Mouse (Mus musculus) liver, adult 2 months (tissue): Measurements from ENCODE around the gene Cep112. TPM values are rescaled to one million over a fixed set of nuclear protein-coding genes. Genes with fewer than 3 reads are reported as not detected.
A peak's percentile ranks its signal among the peaks of the same experiment; 100 is the strongest.

Source experiments
- DNase-seq: peaks from one replicate; pipeline ENCODE4 v3.0.0-alpha.2; 2011; ENCODE audit warnings: low read depth, low spot score; ENCODE audit errors: extremely low read depth
- H3K27ac ChIP-seq: fragments of 200-500 bp; replicated peaks from 2 replicates; pipeline ENCODE4 v1.5.1; 2012; ENCODE audit warnings: low read depth, mild to moderate bottlenecking, control low read depth, inconsistent platforms, low read length; ENCODE audit not compliant: insufficient read depth
- H3K27me3 ChIP-seq: fragments of 200-500 bp; 2 replicates; pipeline ENCODE4 v1.6.1; 2012; ENCODE audit warnings: mild to moderate bottlenecking, moderate library complexity, low read length, inconsistent platforms; ENCODE audit not compliant: control insufficient read depth, insufficient read depth
- H3K36me3 ChIP-seq: fragments of 200-500 bp; 2 replicates; pipeline ENCODE4 v1.6.1; 2012; ENCODE audit warnings: low read length, inconsistent platforms; ENCODE audit not compliant: control insufficient read depth, insufficient read depth
- H3K4me1 ChIP-seq: fragments of 200-500 bp; 2 replicates; pipeline ENCODE4 v1.6.1; 2011; ENCODE audit warnings: low read length; ENCODE audit not compliant: control insufficient read depth, insufficient read depth
- H3K4me3 ChIP-seq: fragments of 200-500 bp; 2 replicates; pipeline ENCODE4 v1.5.1; 2011; ENCODE audit warnings: low read depth, mild to moderate bottlenecking, control low read depth, low read length, moderate library complexity; ENCODE audit not compliant: insufficient read depth
- H3K79me2 ChIP-seq: fragments of 200-500 bp; 2 replicates; pipeline ENCODE4 v1.6.1; 2012; ENCODE audit warnings: inconsistent platforms, mild to moderate bottlenecking, low read length, moderate library complexity; ENCODE audit not compliant: control insufficient read depth, insufficient read depth
- H3K9ac ChIP-seq: fragments of 200-500 bp; 2 replicates; pipeline ENCODE4 v1.6.1; 2012; ENCODE audit warnings: low read depth, mild to moderate bottlenecking, control low read depth, inconsistent platforms, low read length
- CTCF ChIP-seq: fragments of 200-500 bp; IDR thresholded peaks from 2 replicates; pipeline ENCODE4 v1.5.1; 2011; ENCODE audit warnings: low read depth, low read length, control low read depth
- POLR2A ChIP-seq: fragments of 200-500 bp; IDR thresholded peaks from 2 replicates; pipeline ENCODE4 v1.6.1; 2011; ENCODE audit warnings: low read length, control low read depth; ENCODE audit not compliant: insufficient read depth; ENCODE audit errors: extremely low read depth
- WGBS: fragments of 180-500 bp; shearing (Covaris S2); methylation state at CpG from one replicate; pipeline ENCODE4 v1.1.7; 2018; 5-methylcytosine and 5-hydroxymethylcytosine counted together
- polyA plus RNA-seq: library from polyadenylated mRNA; depleted of rRNA; stranded (reverse); fragments of >200 nt; gene quantifications from 2 replicates; pipeline ENCODE4 v1.2.3, GENCODE M21; 2012
- total RNA-seq: library from RNA; depleted of rRNA; stranded (reverse); fragments of >200 nt; gene quantifications from 2 replicates; pipeline ENCODE4 v1.2.3, GENCODE M21; 2014

Gene Cep112
- total and polyA plus RNA-seq, 2 experiments = 0.21 to 0.65 TPM

- no peaks in the 10 kb centered on the region for H3K27me3 ChIP-seq
- peak; percentile 19 for DNase-seq
- no peaks in the 10 kb centered on the region for H3K4me1 ChIP-seq
- H3K4me3 ChIP-seq = peak overlapping the region; percentile 60
- no peaks in the 10 kb centered on the region for H3K79me2 ChIP-seq
- no peak for TF ChIP-seq POLR2A
- TF ChIP-seq CTCF = no peak
- no peaks in the 10 kb centered on the region for H3K36me3 ChIP-seq
- no peak overlapping the region for H3K27ac ChIP-seq
- H3K9ac ChIP-seq = peak overlapping the region; percentile 60
- WGBS = 13% methylated on average over 14 of the region's 14 CpGs
These were observed 565 bp downstream of the Cep112 start for GRCm38 (mm10) chr11:108425592-108425921.

GRCm38 (mm10) chr11:108426086-108426485 lies 1.1 kb downstream of the Cep112 start:
- DNase-seq = no peak
- WGBS = 95% methylated on average over 3 of the region's 3 CpGs
- Histone ChIP-seq H3K27ac (no peak overlapping the region), H3K27me3 (no peaks in the 10 kb centered on the region), H3K4me3 (no peak overlapping the region), H3K79me2 (no peaks in the 10 kb centered on the region), H3K9ac (no peak overlapping the region), H3K36me3 (no peaks in the 10 kb centered on the region), H3K4me1 (no peaks in the 10 kb centered on the region)
- TF ChIP-seq POLR2A (no peak), CTCF (no peak)

GRCm38 (mm10) chr11:108427191-108427590 lies 2.2 kb downstream of the Cep112 start:
- Histone ChIP-seq H3K9ac (no peak overlapping the region), H3K27ac (no peak overlapping the region), H3K4me1 (no peaks in the 10 kb centered on the region), H3K36me3 (no peaks in the 10 kb centered on the region), H3K79me2 (no peaks in the 10 kb centered on the region), H3K27me3 (no peaks in the 10 kb centered on the region), H3K4me3 (no peak overlapping the region)
- TF ChIP-seq CTCF (no peak), POLR2A (no peak)
- no peak for DNase-seq
- 57% methylated on average over 6 of the region's 6 CpGs for WGBS

GRCm38 (mm10) chr11:108429076-108429475 lies 4.1 kb downstream of the Cep112 start:
- Histone ChIP-seq H3K4me3 (no peak overlapping the region), H3K4me1 (no peaks in the 10 kb centered on the region)
- WGBS = 50% methylated on average over 2 of the region's 2 CpGs

GRCm38 (mm10) chr11:108443893-108444563 lies 19.0 kb downstream of the Cep112 start:
- Histone ChIP-seq H3K27ac (no peak overlapping the region), H3K36me3 (no peaks in the 10 kb centered on the region), H3K79me2 (no peaks in the 10 kb centered on the region), H3K27me3 (no peaks in the 10 kb centered on the region), H3K4me3 (no peak overlapping the region), H3K9ac (no peak overlapping the region), H3K4me1 (no peaks in the 10 kb centered on the region)
- 95% methylated on average over 11 of the region's 11 CpGs for WGBS
- no peak for DNase-seq
- no peak for TF ChIP-seq CTCF
- TF ChIP-seq POLR2A = no peak

More at GRCm38 (mm10) chr11:108429076-108429475, 4.1 kb downstream of the Cep112 start:
- DNase-seq = no peak
- Histone ChIP-seq H3K36me3 (no peaks in the 10 kb centered on the region), H3K79me2 (no peaks in the 10 kb centered on the region), H3K27me3 (no peaks in the 10 kb centered on the region), H3K9ac (no peak overlapping the region), H3K27ac (no peak overlapping the region)
- TF ChIP-seq POLR2A (no peak), CTCF (no peak)

GRCm38 (mm10) chr11:108447148-108447547 lies 22.2 kb downstream of the Cep112 start:
- Histone ChIP-seq H3K9ac (no peak overlapping the region), H3K27ac (no peak overlapping the region), H3K4me3 (no peak overlapping the region), H3K36me3 (no peaks in the 10 kb centered on the region), H3K4me1 (no peaks in the 10 kb centered on the region), H3K79me2 (no peaks in the 10 kb centered on the region), H3K27me3 (no peaks in the 10 kb centered on the region)
- peak; percentile 13 for DNase-seq
- no peak for TF ChIP-seq POLR2A
- no peak; the same call in 1 of the 2 replicates for TF ChIP-seq CTCF
